Mouse (Mus musculus) spleen, postnatal 36 days (tissue): ENCODE results near the gene Dtd2.

Experiments used
- DNase-seq, 2 experiments: peaks; one replicate each; pipeline ENCODE4 v3.0.0; 2022; ENCODE audit warnings: low spot score in 2 of 2, mixed read lengths in 1 of 2

The Dtd2 gene

DNA sequence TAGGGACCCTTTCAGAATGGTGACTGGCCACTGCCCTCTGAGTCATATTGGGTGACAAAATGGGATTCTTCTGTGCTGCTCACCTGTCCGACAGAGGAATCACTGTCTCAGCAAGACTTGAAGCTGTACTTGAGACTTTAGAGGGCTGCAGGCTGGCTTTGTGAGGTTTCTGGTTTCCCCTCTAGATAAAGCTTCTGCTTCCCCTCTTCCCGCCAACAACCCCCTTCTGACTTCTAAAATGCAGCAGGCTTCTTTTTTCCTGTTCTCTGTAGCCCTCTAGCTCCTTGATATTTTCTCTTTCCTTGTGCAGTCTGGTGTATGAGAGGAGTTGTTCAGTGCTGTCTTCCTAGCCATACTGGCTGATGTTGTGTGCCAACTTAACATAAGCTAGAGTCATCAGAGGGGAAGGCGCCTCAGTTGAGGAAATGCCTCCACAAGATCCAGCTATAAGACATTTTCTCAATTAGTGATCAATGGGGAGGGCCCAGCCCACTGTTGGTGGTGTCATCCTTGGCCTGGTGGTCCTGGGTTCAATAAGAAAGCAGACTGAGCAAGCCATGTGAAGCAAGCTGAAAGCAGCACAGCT lies 21.0 kb downstream of the Dtd2 start:
- no peak for DNase-seq

DNA sequence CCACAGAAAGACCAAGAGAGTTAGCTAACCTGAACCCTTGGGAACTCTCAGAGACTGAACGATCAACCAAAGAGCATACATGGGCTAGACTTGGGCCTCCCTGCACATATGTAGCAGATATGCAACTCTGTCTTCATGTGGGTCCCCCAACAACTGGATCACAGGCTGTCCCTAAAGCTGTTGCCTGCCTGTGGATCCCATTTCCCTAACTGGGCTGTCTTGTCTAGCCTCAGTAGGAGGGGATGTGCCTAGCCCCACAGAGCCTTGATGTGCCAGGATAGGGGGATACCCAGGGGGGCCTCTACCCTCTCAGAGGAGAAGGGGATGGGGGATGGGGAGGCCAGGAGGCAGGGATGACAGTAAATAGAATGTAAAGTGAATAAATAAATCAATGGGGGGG lies 22.7 kb downstream of the Dtd2 start:
- no peak for DNase-seq

DNA sequence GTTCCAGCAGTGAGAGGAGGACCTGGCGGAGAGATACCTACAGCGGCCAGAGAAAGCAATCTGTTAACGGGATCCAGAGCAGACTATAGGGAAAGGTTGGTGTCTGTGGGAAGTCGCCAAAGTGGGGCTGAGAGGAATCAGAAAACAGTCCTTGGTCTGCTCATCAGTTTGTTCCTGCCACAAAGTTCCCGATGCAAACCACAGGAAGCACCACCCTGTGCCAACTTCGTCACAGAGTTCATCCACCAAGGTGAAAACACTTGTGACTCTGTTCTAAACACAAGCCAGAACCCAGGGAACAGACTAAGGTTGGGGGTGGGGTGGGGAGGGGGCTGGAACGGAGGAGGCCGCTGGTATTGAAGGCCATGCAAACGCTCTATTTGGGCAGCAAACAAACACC lies 29.8 kb downstream of the Dtd2 start:
- no peak for DNase-seq

DNA sequence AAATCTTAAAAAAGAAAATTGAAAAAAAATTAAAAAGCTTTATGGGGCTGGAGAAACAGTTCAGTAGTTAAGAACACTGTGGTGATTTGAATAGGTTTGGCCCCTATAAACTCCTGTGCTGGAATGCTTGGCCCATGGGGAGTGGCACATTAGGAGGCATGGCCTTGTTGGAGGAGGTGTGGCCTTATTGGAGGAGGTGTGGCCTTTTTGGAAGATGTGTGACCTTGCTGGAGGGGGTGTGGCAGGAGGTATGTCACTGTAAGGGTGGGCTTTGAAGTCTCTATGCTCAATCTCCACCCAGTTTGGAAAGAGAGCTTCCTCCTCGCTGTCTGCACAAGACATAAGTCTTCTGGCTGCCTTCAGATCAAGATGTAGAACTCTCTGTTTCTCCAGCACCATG lies 31.9 kb downstream of the Dtd2 start:
- no peak for DNase-seq

DNA sequence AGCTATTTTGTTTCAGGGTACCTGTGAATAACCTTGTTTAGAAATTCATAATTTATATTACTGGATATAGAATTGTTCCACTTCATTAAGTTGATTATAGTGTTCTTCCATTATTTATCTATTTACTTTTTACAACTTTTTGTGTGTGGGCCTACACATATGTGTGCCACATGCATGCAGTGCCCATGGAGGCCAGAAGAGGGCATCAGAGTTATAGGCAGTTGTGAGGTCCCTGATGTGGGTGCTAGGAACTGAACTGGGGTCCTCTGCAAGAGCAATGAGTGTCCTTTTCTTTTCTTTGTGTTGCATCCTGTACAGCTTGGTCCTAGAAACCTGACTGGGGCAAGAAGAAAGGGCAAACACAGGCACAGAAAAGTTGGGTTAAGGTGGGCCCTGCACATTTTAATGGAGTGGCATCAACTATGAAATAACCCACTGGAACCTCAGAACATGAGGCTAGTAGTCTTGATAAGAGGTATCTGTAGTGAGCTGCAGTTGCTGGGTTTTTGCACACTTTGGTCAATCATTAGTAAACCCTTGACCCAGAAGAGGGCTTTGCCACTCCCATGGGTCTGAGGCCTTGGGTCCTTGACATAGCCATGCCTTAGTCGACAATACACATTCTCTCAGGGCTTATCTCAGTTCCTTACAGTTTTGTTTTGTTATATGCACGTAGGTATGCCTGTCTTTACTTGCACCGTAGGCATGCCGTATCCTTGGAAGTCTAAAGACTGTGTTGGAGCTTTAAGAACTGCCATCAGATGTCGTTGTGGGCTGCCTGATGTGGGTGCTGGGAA lies 33.8 kb downstream of the Dtd2 start:
- DNase-seq = no peak

DNA sequence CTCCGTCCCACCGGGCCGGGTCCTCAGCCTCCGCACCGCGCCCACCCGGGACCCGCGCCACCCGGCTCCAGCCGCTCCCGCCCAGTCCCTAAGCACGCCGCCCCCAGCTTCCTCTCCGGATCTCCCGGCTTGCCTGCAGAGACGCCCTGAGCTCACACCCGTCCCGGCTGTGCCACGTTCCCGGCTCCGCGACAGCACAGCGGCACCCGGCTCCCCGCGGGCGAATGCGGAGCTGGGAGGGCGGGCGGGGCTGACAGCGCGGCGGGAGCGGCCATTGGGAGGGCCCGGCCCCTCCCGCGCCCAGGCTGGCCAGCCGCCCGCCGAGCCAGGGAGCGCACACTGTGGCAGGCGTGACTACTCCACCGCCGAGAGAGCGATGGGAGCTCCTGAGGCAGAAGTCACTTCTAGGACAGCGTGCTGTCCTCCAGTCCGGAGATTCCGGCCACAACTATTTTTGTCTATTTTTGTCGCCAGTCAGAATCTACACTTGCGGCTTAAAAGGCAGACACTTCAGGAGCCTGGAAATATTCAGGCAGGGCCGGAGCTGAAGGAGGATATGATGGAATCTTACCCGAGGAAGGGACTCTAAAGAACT lies 35.1 kb downstream of the Dtd2 start, which contains the start of gene Heatr5a:
Gene Heatr5a (minus strand): TSS at position 252 of the 595 bp plus-strand sequence.
- peak; percentile 87 for DNase-seq

DNA sequence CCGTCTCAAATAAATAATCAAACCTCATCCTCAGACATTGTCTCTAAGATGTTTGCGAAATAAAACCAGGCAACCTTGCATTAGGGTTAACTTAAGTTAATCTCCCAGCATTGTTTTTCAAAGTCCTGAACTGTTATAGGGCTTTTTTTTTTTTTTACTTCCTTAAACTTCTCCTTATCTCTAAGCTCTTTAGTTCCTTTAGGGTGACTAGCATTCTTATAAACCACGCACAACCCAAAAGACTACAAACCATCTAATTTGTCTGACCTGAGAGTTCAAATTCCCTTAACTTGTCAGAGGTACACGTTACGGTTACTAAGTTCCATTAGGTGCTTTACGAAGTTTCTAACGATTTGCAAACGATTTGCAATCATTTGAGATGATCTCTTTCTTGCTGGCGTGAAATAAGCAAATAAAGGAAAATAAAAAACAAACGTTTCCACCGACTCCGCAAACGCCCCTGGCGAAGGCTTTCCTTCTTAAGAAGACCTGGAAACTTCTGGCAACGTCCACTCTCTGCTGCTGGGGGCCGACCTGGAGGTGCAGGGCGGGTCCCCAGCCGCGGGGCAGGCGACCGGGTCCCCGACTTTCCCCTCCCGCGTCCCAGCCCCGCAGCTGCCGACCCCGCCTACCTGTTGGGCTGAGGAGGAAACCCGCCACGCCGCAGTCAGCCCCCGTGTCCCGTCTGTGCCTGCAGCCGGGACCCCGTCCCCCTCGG lies 35.8 kb downstream of the Dtd2 start:
- peak in 1 of 2 experiments; percentile 17 for DNase-seq

DNA sequence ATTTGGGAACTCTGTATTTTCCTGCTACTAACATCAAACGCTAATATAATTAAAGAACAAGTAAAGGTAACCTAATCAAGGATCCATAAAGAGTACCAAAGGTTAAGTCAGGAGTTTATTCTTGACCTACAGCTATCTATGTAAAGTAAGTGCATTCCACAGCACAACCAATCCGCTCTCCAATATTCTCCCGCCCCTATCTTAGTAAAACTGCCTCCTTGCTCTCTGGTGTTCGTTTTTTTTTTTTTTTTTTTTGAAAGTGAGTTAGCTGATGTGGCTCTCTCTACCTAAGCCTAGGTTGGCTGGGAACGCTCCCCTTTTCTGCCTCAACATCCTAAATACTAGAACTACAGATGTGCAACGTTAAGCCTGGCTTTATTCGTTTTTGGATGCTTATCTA lies 36.4 kb downstream of the Dtd2 start:
- DNase-seq = no peak

DNA sequence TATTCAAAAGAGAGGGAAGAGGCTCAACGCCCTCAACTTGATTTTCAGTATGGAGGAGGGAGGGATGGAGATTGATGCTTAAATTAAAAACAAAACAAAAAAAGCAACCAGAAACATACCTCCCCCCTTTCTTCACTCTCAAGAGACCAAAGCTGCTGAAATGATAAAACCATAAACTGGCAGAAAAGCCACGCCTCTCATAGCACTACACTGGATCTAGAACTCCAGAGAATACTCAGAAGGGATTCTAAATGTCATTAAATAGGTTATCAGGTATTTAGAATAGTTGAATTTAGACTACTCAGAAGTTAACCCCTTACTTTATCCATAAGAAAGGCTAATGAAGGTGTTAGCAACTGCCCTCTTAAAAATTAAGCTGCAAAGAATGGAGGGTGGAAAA lies 37.2 kb downstream of the Dtd2 start:
- DNase-seq = no peak

DNA sequence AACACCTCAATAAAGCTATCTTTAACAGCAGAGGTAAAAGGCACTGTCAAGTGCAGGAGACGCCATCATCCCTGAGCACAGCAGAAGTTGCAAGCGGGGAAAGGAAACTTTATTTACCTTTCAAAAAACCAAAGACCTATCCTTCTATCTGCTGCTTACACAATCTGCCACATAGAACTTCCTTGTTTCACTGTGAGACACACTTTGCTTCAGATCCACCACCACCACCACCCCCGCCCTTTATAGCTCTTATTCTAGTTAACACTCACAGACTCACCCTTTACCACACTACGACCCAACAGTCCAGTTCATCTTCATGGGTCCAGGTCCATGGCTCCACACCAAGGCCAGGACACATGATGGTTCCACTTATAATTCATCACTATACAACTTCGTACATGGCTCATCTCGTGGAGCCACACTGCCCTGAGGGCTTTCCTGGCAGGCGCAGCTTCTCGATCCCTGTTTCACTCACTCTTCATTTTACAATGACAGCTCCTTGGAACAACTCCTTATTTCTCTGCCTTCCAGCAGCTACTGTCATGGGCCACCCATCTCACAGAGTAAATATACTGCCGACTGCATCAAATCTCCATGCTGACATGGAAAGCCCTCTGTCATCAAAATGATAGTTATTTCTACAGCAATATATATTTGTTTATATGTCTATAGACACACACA lies 38.2 kb downstream of the Dtd2 start:
- peak in 1 of 2 experiments; percentile 7 for DNase-seq

DNA sequence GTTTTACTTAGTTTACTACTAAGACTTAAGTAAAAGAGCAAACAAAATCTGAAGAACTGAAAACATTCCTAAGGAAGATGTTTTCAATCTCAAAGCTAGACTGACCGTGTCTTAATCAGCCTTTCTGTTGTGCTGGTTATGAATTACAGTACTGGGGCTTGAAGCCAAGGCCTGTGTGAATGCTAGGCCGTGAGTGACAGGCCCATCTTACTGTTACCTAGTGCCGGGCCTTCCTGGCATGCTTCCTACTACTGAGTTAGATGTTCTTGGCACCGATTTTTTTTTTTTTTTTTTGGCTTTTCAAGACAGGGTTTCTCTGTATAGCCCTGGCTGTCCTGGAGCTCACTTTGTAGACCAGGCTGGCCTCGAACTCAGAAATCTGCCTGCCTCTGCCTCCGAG lies 48.7 kb downstream of the Dtd2 start:
- no peak for DNase-seq

DNA sequence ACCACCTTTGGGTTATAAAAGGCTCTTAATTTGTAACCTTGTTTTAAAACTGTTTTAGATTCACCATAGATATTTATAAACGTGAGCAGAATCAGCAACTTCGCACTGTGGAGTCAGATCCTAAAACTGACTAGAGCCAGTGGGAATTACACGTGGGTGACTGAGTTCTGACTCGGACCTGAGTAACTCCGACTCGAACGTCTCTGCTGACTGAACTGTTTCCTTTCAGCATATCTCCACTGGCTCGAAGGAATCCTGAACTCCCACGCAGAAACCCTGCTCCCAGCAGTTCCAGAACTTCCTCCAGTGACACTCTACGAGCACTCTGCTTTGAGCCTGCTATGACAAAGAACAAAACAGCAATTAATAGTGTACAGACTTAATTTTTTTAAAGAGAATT lies 54.0 kb downstream of the Dtd2 start:
- DNase-seq = no peak

DNA sequence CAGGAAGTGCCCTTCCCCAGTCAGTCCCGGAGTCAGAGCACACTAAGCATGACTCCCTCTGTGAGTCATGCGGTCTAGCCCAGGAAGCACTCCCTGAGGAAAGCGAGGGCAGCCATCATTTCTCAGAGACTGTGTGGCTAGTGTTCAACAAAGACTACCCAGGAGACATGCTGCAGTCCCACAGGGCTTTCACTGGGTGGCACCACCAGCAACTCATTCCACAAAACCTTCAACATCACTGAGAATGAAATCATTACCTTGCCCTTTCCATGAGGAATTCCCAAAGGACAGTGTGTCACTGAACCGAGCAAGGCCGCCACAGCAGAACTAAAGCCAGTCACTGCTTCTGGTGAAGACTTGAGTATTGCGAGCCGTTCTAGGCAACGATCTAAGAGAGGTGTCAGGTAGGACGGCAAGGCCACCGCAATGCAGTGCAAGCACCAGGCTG lies 58.8 kb downstream of the Dtd2 start:
- no peak for DNase-seq

DNA sequence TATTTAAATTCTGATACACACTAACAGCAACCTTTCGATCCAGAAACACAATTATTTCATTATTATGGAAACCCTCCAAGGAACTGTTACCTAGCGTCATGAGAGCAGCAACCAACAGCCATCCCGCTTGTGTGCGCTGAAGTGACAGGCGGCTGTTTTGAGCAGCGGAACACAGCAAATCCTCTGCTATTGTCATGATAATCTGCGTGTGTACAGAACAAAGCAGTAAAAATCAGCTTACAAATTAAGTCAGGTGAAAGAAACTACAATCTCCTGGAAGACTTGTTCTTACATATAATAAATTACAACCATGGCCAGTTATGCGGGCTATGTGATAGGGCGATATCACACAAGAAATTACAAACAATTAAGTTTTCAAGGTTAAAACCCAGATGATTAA lies 61.0 kb downstream of the Dtd2 start:
- no peak for DNase-seq

DNA sequence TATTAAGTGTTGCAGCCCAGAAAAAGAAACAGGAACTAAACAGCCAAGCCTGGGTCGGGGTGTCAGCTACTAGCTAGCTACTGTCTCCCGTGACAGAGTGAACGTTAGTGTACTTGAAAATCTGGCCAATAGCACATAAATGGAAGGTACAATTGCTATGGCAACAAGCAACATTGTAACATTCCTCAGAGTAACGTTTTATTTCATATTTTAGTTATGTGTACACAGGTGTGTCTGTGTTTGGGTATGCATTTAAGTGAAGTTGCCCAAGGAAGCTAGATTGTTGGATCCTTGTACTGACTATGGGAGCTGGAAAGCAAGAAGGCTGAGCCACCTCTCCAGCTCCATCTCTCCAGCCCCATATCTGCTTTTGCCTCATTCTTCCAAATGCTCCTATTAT lies 66.5 kb downstream of the Dtd2 start:
- no peak for DNase-seq
